Mouse (Mus musculus) kidney, postnatal 36 days (tissue): ENCODE measurements around the gene Gm17720.
A peak's percentile ranks its signal among the peaks of the same experiment; 100 is the strongest.

ENCODE experiments used
- DNase-seq, 2 experiments: peaks; one replicate each; pipeline ENCODE4 v3.0.0; 2021 to 2022; ENCODE audit warnings: mixed read lengths in 2 of 2

Gm17720 gene

GRCm38 (mm10) chr8:110039216-110039615 is 63.3 kb downstream of the Gm17720 start:
- no peak for DNase-seq

- no peak for DNase-seq
Measured at GRCm38 (mm10) chr8:110036156-110036555, 66.4 kb downstream of the Gm17720 start.

DNA sequence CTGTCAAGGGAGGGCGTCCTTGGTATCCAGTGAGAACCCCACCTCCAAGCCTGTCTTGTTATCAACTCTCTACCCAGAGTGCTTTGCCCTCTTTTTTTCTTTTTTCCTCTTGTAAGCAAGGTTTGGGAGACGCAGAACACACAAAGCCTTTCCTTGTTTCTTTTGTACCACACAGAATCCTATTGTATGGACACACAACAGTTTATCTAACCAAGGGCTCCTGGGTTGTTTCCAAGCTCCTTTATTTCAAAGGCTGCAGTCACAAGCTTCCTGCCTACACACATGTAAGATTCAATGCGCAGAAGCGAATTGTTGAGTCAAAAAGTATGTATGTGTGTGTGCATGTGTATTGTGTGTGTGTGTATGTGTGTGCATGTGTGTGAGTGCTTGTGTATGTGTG is 68.2 kb downstream of the Gm17720 start:
- no peak for DNase-seq

DNA sequence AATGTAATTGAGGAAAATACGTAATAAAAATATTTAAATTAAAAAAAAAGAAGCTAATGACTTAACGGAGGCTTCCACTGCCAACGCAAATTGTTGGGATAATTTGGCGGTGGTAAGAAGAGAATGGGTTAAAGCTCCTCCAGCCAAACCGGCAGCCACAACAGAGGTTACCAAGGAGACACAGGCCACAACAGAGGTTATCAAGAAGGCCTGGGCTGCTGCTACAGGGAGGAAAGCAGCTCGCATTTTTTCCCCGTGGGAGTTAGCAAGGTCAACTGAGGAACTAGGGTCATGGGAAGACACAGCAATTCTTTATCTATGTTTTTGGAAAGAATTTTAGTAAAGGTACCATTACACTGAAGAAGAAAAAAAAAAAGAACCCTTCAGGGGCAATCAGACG is 68.8 kb downstream of the Gm17720 start:
- peak in 1 of 2 experiments; percentile 9 for DNase-seq
